Mouse (Mus musculus): ENCODE measurements around the gene Hyal1. TPM values are rescaled to one million over a fixed set of nuclear protein-coding genes. Genes with fewer than 3 reads are reported as not detected.
A peak's percentile ranks its signal among the peaks of the same experiment; 100 is the strongest.

Hyal1 gene
- polyA plus RNA-seq, 1 experiment from 2014 or later, result 6.8 TPM

DNA sequence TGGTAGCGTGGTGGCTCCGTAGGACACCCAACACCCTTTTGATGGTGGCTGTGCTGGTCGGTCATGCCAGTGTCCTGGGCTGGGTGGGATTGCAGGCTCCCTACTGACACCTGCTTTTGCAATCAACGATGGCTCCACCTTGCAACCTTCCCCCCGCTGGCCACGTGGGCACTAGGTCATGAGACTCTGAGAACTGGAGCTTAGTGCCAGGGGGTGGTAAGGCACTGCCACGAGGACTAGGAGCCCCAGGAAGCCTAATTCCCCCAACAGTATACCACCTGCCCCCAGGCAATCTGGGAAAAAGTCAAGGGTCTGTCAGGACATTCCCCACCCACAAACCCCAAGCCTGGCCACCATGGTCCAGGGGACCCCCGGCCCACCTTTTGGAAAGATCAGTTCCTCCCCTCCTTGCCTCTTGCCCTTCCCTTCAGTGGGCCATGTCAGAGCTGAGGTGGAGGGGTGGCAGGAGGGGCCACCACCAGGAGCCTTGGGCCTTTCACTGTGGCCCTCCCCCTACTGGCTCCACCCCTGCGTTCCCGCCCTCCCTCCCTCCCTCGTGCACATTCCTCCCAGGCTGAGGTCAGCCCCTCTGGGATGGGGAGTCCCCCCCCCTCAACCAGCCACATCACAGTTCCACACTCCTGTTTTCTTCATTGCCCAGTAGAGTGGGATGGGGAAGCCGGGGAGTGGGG lies 32.2 kb downstream of the Hyal1 start, which contains the start of gene Sema3b:
Gene Sema3b, minus strand, starts transcription at position 489 of the 692 bp plus-strand sequence.
- 38% methylated on average over 12 of the region's 12 CpGs for WGBS
- H3K36me3 ChIP-seq, result peaks cover 4% of the 10 kb centered on the region
- no peaks in the 10 kb centered on the region for H3K9me3 ChIP-seq
- peak within 1 kb of the TSS; percentile 20; the same call in 1 of the 2 replicates for H3K4me3 ChIP-seq
- peak within 1 kb of the TSS; percentile 48 for H3K27ac ChIP-seq
- DNase-seq (ENCODE audit: low spot score), result no peak
- peaks cover 26% of the 10 kb centered on the region for H3K27me3 ChIP-seq (ENCODE audit: insufficient read depth, poor library complexity, severe bottlenecking)
- H3K4me1 ChIP-seq, result peaks cover 89% of the 10 kb centered on the region

DNA sequence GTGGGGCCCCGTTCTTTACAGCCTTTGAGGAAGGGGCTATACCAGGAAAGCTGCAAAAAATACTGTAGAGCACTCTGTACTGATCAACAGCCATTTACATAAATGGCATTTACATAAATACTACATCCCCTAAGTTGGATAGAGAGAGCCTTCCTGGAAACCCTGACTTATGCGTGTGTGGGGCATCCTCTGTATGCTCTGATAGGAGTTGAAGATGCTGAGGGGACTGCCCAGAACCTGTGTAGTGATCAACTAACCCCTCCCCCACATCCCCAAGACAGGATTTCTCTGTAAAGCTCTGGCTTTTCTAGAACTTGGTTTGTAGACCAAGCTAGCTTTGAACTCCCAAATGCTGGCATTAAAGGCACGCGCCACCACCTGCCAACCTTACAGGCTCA lies 32.7 kb downstream of the Hyal1 start:
- Histone ChIP-seq H3K36me3 (peaks cover 10% of the 10 kb centered on the region), H3K4me1 (peaks cover 88% of the 10 kb centered on the region), H3K4me3 (no peak overlapping the region), H3K9me3 (no peaks in the 10 kb centered on the region), H3K27ac (peak overlapping the region; percentile 48; the same call in 1 of the 2 replicates), H3K27me3 (ENCODE audit: insufficient read depth, poor library complexity, severe bottlenecking) (peaks cover 20% of the 10 kb centered on the region)
- DNase-seq (ENCODE audit: low spot score), result no peak
- WGBS, result 65% methylated on average over 4 of the region's 4 CpGs

DNA sequence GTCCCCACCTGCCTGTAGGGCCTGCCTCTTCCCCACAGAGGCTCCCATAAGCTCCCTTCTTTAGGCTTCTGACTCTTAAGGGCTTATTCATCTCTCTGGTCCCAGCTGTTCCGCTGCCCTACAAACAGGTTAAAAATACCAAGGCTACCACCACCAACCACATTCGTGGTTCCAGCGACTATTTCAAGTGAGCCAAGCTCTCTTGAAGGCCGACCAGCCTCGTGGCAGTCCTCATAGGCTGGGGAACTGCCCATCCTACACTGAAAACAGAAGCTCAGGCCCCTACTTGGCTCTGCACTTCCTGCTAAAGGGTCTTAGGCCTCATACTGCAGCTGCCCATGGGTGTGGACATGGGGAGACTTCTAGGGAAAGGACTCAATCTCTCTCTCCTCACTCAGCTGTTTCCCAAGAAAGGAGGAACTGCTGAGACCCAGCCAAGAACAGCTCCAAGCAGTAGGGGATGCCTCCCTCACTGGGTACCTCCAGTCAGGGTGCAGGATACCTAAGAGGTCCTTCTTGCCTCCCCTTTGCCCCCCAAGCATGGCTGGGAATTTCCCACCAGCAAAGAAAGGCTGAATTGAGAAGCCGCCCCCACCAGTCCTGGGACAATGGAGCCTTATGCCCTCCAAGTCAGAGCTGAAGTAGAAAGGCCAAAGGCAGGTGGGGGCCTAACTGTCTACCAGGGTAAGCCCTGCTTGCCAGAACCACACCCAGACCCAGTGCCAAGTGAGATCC lies 34.9 kb downstream of the Hyal1 start:
- Histone ChIP-seq H3K9me3 (no peaks in the 10 kb centered on the region), H3K36me3 (peaks cover 32% of the 10 kb centered on the region), H3K27ac (peak overlapping the region; percentile 96), H3K4me1 (peaks cover 78% of the 10 kb centered on the region), H3K4me3 (peak overlapping the region; percentile 63), H3K27me3 (ENCODE audit: insufficient read depth, poor library complexity, severe bottlenecking) (peaks cover 5% of the 10 kb centered on the region; the same call in 1 of the 2 replicates)
- WGBS, result 54% methylated on average over 6 of the region's 6 CpGs
- DNase-seq (ENCODE audit: low spot score), result no peak

DNA sequence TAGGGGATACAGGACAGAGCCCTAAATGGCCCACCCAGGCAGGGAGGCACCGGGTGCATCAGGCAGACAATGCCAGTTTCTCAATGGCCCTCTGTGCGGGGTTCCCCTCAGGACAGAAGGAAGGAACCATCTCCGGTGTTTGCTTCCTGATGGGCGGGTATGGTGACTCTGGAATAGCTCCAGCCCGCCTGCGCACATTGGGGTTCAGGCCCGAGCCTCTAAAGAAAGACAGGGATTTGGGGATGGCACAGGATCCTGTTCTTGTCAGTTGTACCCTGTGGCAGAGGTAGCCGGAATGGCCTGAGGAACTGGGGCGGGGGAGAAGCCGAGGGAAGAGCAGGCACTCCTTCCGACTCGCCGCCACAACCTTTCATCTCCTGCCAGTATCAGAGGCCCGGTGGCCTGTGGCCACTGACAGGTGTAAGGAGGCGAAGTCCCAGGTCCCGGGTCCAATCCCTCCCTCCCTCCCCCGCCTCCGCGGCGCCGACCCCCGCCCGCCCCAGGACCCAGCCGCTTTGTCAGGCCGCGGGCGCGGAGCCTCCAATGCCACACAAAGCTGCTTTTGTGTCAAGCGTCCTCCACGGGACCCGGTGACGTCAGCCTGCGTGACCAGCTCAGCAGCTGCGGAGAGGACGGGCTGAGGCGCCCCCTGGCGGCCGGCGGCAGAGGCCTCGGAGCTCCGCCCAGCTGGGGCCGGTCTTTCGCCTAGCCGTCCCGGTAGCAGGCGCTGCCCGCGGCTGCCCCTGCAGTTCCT lies 35.6 kb downstream of the Hyal1 start:
- H3K9me3 ChIP-seq, result no peaks in the 10 kb centered on the region
- H3K36me3 ChIP-seq, result peaks cover 38% of the 10 kb centered on the region
- H3K27ac ChIP-seq, result peak overlapping the region; percentile 96
- H3K27me3 ChIP-seq (ENCODE audit: insufficient read depth, poor library complexity, severe bottlenecking), result peaks cover 4% of the 10 kb centered on the region; the same call in 1 of the 2 replicates
- H3K4me1 ChIP-seq, result peaks cover 70% of the 10 kb centered on the region
- H3K4me3 ChIP-seq, result peak overlapping the region; percentile 63
- peak; percentile 98 for DNase-seq (ENCODE audit: low spot score)
- WGBS, result 5% methylated on average over 43 of the region's 48 CpGs

DNA sequence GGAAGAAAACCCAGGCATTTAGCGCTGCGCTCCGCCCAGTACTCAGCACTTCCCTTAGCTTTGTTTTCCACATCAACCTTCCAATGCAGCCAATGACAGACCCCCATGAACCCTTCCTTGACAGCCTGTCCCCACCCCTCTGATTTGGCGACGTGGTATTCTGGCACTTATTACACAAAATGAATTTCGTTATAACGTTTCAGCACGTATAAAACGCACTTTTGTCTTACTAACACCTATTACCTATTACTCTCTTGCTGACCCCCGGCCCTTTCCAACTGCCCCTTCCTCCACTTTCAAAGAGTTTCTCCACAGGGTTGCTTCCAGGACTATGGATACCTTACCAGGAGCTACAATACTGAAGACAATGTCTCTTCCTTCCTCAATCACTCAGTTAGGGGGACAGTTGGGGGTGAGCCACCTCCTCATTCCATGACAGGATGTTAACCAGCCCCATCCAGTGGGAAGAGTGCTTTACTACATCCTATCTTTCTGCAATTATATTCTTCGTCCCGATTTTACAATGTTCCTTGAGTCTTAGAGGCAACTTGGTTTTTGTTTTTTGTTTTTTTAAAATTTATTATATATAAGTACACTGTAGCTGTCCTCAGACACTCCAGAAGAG lies 36.3 kb downstream of the Hyal1 start:
- H3K27ac ChIP-seq, result peak overlapping the region; percentile 96
- 11% methylated on average over 12 of the region's 12 CpGs for whole genome bisulfite sequencing
- peaks cover 68% of the 10 kb centered on the region for H3K4me1 ChIP-seq
- H3K36me3 ChIP-seq, result peaks cover 45% of the 10 kb centered on the region
- DNase-seq (ENCODE audit: low spot score), result no peak
- H3K4me3 ChIP-seq, result peak overlapping the region; percentile 63
- no peaks in the 10 kb centered on the region for H3K9me3 ChIP-seq
- H3K27me3 ChIP-seq (ENCODE audit: insufficient read depth, poor library complexity, severe bottlenecking), result peaks cover under 1% of the 10 kb centered on the region; the same call in 1 of the 2 replicates

DNA sequence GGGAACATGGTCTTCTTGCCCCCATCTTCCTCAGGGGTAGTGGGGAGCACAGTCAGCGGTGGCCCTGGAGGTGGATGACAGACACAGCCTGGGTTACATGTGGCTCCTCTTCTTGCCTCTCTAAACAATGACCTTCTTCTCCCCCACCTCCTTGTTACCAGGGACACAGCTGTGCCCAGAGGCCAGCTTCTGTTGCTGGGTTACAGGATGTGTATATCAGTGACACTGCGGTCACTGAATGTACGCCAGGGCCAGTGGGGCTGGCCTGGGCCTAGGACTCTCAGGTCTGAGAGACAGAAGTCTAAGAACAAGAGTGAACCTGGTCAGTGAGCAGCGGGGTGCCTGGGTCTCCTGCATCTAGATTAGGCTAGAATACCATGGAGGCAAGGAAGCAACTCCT lies 38.3 kb downstream of the Hyal1 start:
- WGBS, result 65% methylated on average over 4 of the region's 4 CpGs
- no peak for DNase-seq (ENCODE audit: low spot score)
- Histone ChIP-seq H3K27me3 (ENCODE audit: insufficient read depth, poor library complexity, severe bottlenecking) (no peaks in the 10 kb centered on the region), H3K36me3 (peaks cover 64% of the 10 kb centered on the region), H3K27ac (0 out of 2 replicates have a peak overlapping the region, but pooled peaks have one; percentile 42), H3K9me3 (no peaks in the 10 kb centered on the region), H3K4me1 (peaks cover 69% of the 10 kb centered on the region), H3K4me3 (no peak overlapping the region)

DNA sequence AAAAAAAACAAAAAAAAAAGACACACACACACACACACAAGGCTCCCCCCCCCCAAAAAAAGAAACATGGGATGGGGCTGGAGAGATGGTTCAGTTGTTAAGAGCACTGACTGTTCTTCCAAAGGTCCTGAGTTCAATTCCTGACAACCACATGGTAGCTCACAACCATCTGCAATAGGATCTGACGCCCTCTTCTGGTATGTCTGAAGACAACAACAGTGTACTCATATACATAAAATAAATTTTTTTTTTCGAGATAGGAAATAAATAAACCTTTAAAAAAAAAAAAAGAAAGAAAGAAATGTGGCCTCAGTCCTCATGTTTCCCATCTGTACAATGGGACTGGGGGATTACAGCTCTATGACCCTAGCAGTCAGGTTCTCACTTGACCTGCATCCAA lies 40.7 kb downstream of the Hyal1 start:
- DNase-seq (ENCODE audit: low spot score), result no peak
- 71% methylated on average over 2 of the region's 2 CpGs for WGBS
- no peak overlapping the region for H3K4me3 ChIP-seq
- H3K9me3 ChIP-seq, result no peaks in the 10 kb centered on the region
- H3K36me3 ChIP-seq, result peaks cover 78% of the 10 kb centered on the region
- H3K27ac ChIP-seq, result no peak overlapping the region
- H3K27me3 ChIP-seq (ENCODE audit: insufficient read depth, poor library complexity, severe bottlenecking), result no peaks in the 10 kb centered on the region
- H3K4me1 ChIP-seq, result peaks cover 62% of the 10 kb centered on the region

DNA sequence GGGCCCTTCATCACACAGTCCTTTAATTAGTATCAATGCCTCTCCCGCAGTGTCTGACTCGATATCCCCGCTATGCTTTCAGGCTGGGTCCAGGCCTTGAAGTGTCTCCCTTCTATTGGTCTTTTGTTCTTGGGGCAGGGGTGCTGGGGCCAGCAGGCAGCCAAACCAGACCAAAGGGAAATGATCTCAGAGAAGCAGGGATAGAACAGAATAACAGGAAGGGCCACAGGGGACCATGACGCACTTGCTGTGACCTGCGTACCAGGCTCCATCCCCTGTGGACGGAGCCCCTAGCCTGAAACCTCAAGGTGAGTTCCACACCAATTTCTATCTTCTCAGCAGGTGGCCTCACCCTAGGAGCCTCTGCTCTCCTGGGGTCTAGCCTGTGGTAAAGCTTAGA lies 41.4 kb downstream of the Hyal1 start:
- Histone ChIP-seq H3K27me3 (ENCODE audit: insufficient read depth, poor library complexity, severe bottlenecking) (no peaks in the 10 kb centered on the region), H3K9me3 (no peaks in the 10 kb centered on the region), H3K4me1 (peaks cover 56% of the 10 kb centered on the region), H3K4me3 (no peak overlapping the region), H3K27ac (peak overlapping the region; percentile 79), H3K36me3 (peaks cover 85% of the 10 kb centered on the region)
- no peak for DNase-seq (ENCODE audit: low spot score)
- WGBS, result 88% methylated on average over 6 of the region's 6 CpGs

DNA sequence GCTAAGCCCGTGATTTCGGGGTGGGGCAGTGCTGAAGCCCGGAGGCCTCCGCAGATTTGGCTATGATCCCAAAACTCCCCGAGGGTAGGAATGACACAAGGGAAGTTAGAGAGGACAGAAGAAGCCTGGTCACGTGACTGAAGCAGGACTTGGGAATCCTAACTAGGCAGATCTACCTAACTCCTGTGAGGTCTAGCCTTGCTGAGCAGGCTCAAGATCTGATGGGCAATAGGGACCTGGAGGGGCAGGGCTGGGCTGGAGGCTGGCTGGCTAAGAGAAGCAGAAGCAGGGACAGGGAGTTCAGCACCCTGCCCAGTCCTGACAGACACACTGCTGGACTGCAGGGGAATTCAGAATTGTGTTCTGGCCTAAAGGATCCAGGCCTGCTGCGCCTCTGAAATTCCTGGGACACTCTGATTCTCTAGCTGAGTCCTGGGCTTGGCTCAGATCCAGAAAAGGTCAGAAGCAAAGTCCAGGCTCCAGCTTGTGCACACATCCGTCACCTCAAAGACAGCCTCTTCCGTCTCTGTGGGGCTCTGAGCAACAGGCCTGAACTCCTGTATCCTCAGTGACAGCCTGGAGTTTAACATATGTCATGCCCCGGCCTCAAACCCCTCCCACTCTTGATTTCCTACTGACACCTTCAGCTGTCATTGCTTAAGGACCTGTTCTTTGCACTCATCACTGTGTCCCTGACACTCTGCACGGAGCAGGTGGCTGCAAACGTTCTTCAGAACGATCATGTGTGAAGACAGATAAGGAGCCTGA lies 42.2 kb downstream of the Hyal1 start:
- Histone ChIP-seq H3K36me3 (peaks cover 86% of the 10 kb centered on the region), H3K4me1 (peaks cover 55% of the 10 kb centered on the region), H3K27me3 (ENCODE audit: insufficient read depth, poor library complexity, severe bottlenecking) (no peaks in the 10 kb centered on the region), H3K9me3 (no peaks in the 10 kb centered on the region), H3K27ac (peak overlapping the region; percentile 79), H3K4me3 (peak overlapping the region; percentile 25; the same call in 1 of the 2 replicates)
- WGBS, result 40% methylated on average over 13 of the region's 13 CpGs
- DNase-seq (ENCODE audit: low spot score), result no peak

DNA sequence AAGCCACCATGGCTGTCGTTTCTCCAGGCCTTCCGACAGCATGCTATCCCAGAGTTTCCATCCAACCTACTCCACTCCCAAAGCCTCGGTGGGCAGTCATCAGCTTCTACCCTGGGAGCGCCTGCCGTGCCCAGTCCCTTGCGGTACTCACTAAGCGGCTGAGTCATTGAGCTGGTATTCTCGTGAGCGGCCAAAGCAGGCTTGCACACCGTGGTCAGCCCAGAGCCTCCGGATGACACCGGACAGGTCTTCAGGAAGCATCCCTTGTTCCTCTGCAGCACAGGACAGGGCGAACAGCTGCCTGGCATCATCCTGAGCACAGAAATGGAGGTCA lies 42.8 kb downstream of the Hyal1 start:
- peaks cover 55% of the 10 kb centered on the region for H3K4me1 ChIP-seq

DNA sequence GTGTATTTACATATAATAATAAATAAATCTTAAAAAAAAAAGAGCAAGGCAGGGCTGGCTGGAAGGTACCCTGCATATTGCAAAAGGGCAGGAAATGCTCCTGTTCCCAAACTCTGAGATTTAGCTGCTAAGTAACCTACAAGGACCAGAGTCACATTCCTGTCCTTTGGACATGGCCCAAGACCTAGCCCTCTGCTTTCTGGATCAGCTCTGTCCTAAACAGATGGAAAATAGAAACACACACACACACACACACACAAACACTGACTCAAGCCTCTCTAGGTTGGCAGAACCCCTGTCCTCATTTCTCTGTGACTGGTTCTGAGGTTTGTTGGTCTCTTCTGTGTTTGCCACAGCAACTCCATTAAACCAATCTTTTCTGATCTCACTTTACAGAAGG lies 44.2 kb downstream of the Hyal1 start:
- DNase-seq (ENCODE audit: low spot score), result no peak
- Histone ChIP-seq H3K36me3 (peaks cover 85% of the 10 kb centered on the region), H3K9me3 (no peaks in the 10 kb centered on the region), H3K27me3 (ENCODE audit: insufficient read depth, poor library complexity, severe bottlenecking) (no peaks in the 10 kb centered on the region), H3K27ac (no peak overlapping the region), H3K4me1 (peaks cover 57% of the 10 kb centered on the region), H3K4me3 (no peak overlapping the region)

More for the DNA sequence above, 42.8 kb downstream of the Hyal1 start:
- 38% methylated on average over 13 of the region's 13 CpGs for WGBS
- Histone ChIP-seq H3K9me3 (no peaks in the 10 kb centered on the region), H3K4me3 (peak overlapping the region; percentile 25), H3K36me3 (peaks cover 86% of the 10 kb centered on the region), H3K27ac (peak overlapping the region; percentile 79), H3K27me3 (ENCODE audit: insufficient read depth, poor library complexity, severe bottlenecking) (no peaks in the 10 kb centered on the region)
- peak; percentile 94 for DNase-seq (ENCODE audit: low spot score)

DNA sequence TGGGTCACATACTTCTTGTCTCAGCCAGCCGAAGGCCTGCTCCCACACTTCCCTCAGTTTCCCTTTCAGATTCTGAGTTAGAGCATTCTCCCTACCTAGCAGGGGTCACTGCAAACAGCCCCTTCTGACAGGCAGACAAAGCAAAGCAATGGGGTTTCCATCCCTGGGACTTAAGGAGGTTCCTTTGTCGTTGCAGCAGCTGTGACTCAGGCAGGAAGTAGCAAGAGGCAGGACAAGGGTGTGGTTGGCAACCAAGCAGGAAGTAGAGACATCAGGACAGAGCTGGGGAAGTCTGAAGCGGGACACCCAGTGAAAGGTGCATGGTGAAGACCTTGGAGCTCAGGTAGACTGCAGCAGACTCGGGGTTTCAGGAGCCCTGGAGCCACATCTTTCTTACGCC lies 47.8 kb downstream of the Hyal1 start:
- H3K27me3 ChIP-seq (ENCODE audit: insufficient read depth, poor library complexity, severe bottlenecking), result no peaks in the 10 kb centered on the region
- DNase-seq (ENCODE audit: low spot score), result no peak
- 65% methylated on average over 5 of the region's 5 CpGs for WGBS
- H3K9me3 ChIP-seq, result no peaks in the 10 kb centered on the region
- H3K27ac ChIP-seq, result peak overlapping the region; percentile 56
- H3K36me3 ChIP-seq, result peaks cover 67% of the 10 kb centered on the region
- H3K4me1 ChIP-seq, result peaks cover 72% of the 10 kb centered on the region
- H3K4me3 ChIP-seq, result no peak overlapping the region

All from heart, embryonic 10.5 days (tissue).